Comparison of ENCODE assay signal across 11 mouse cellular contexts in genomic region chr9:61293223-61293985, GRCm38 (mm10).
DNase-seq lines count a peak whose midpoint lies in the region; ATAC-seq and TF ChIP-seq lines count a peak whose summit lies in the region.
"Had no signal": no experiment of that assay in that cellular context is flagged by ENCODE, and none has a peak within 500 bp of the region (broad histone marks: within the 10 kb centered on the region; RNA-seq: fewer than 3 reads in every experiment).

No protein-coding gene starts in this region.

- intact Hi-C loops in left cerebral cortex, postnatal 25 days (cut with DNase I), result no loop called here

- peaks cover 11% of the 10 kb centered on the region; the same call in 1 of the 2 replicates for H3K27me3 ChIP-seq in E14TG2a.4 (ENCODE audit: insufficient read depth, low read length)
- H3K27me3 ChIP-seq in embryonic facial prominence, embryonic 11.5 days (ENCODE audit: control insufficient read depth, insufficient read depth, low read length), result no peaks in the 10 kb centered on the region
- H3K27me3 ChIP-seq in hindbrain, postnatal 0 days (ENCODE audit: insufficient read depth, low read length), result no peaks in the 10 kb centered on the region

- TF ChIP-seq CTCF in E14TG2a.4 (conservative IDR thresholded peaks at IDR 0.05; ENCODE audit: low read length), result no peak
- no peak for TF ChIP-seq CTCF in hindbrain, postnatal 0 days (IDR thresholded peaks at IDR 0.05; ENCODE audit: low read depth)

- no peak overlapping the region for H3K27ac ChIP-seq in embryonic facial prominence, embryonic 11.5 days (replicated peaks; ENCODE audit: low read depth, low read length)
- no peak overlapping the region for H3K27ac ChIP-seq in hindbrain, postnatal 0 days
- H3K27ac ChIP-seq: liver, embryonic 13.5 days had no signal

- H3K4me3 ChIP-seq in E14TG2a.4 (replicated peaks; ENCODE audit: low read length), result peak overlapping the region; percentile 10; the same call in 1 of the 2 replicates
- no peak overlapping the region for H3K4me3 ChIP-seq in embryonic facial prominence, embryonic 11.5 days (ENCODE audit: low read depth, low read length)
- H3K4me3 ChIP-seq in hindbrain, postnatal 0 days (ENCODE audit: low read length), result no peak overlapping the region
- H3K4me3 ChIP-seq: liver, embryonic 13.5 days; megakaryocyte, embryonic 14.5 days had no signal

- peaks cover 11% of the 10 kb centered on the region; the same call in 1 of the 2 replicates for H3K9me3 ChIP-seq in E14TG2a.4 (ENCODE audit: low read length)
- no peaks in the 10 kb centered on the region for H3K9me3 ChIP-seq in embryonic facial prominence, embryonic 11.5 days (replicated peaks; ENCODE audit: control insufficient read depth, low read length)
- H3K9me3 ChIP-seq in hindbrain, postnatal 0 days (ENCODE audit: low read length), result no peaks in the 10 kb centered on the region
- H3K9me3 ChIP-seq: liver, embryonic 13.5 days had no signal

- DNase-seq in WW6 (ENCODE audit: low read depth, low spot score), result peak; percentile 70
- DNase-seq in embryonic facial prominence, embryonic 11.5 days (ENCODE audit: low spot score), result peak; percentile 44
- DNase-seq in hindbrain, postnatal 0 days (ENCODE audit: low spot score), result peak; percentile 51
- DNase-seq in layer of hippocampus, adult 8-10 months (ENCODE audit: low spot score in 2 of 2), result no peak
- DNase-seq in left cerebral cortex, postnatal 25 days (ENCODE audit: low spot score in 2 of 2), result no peak
- DNase-seq in frontal cortex, postnatal 14 days (ENCODE audit: low spot score in 2 of 2), result no peak
- DNase-seq: kidney, postnatal 4 days; liver, embryonic 13.5 days had no signal

- H3K36me3 ChIP-seq in E14TG2a.4 (ENCODE audit: insufficient read depth, low read length), result no peaks in the 10 kb centered on the region
- H3K36me3 ChIP-seq in embryonic facial prominence, embryonic 11.5 days (replicated peaks; ENCODE audit: control insufficient read depth, insufficient read depth, low read depth, low read length), result no peaks in the 10 kb centered on the region
- H3K36me3 ChIP-seq in hindbrain, postnatal 0 days (ENCODE audit: insufficient read depth, low read length), result no peaks in the 10 kb centered on the region
- H3K36me3 ChIP-seq: liver, embryonic 13.5 days had no signal

- no peak overlapping the region for H3K4me2 ChIP-seq in embryonic facial prominence, embryonic 11.5 days (ENCODE audit: low read depth, low read length)
- H3K4me2 ChIP-seq in hindbrain, postnatal 0 days (ENCODE audit: low read depth, low read length), result no peak overlapping the region
- H3K4me2 ChIP-seq: liver, embryonic 13.5 days had no signal

- 24% methylated on average over 11 of the region's 11 CpGs for WGBS in embryonic facial prominence, embryonic 11.5 days
- WGBS in hindbrain, postnatal 0 days, result 23% methylated on average over 11 of the region's 11 CpGs

- ATAC-seq in embryonic facial prominence, embryonic 11.5 days (replicated peaks; ENCODE audit: insufficient number of reproducible peaks, low FRiP score, low TSS enrichment, low read depth), result no peak; the same call in 1 of the 2 replicates
- peak; percentile 53; the same call in 1 of the 2 replicates for ATAC-seq in hindbrain, postnatal 0 days
- ATAC-seq in megakaryocyte-erythroid progenitor cell, adult 5-6 weeks (replicated peaks; ENCODE audit: low FRiP score, low TSS enrichment, poor library complexity, severe bottlenecking), result no peak

- no peak overlapping the region for H3K9ac ChIP-seq in embryonic facial prominence, embryonic 11.5 days (replicated peaks; ENCODE audit: low read length)
- H3K9ac ChIP-seq in hindbrain, postnatal 0 days (replicated peaks; ENCODE audit: low read length), result no peak overlapping the region
- H3K9ac ChIP-seq: liver, embryonic 13.5 days had no signal

- H3K4me1 ChIP-seq in E14TG2a.4 (replicated peaks; ENCODE audit: low read depth, low read length), result peaks cover 92% of the 10 kb centered on the region
- H3K4me1 ChIP-seq in embryonic facial prominence, embryonic 11.5 days (ENCODE audit: control insufficient read depth, insufficient read depth, low read length), result no peaks in the 10 kb centered on the region
- no peaks in the 10 kb centered on the region for H3K4me1 ChIP-seq in hindbrain, postnatal 0 days (ENCODE audit: insufficient read depth, low read length)
- H3K4me1 ChIP-seq: megakaryocyte, embryonic 14.5 days had no signal

Comparison
In these comparisons a context has a peak if more than half of its experiments do, and no peak if none do; other contexts are left out.
1. DNase-seq: peak in WW6 (single experiment), embryonic facial prominence, embryonic 11.5 days (single experiment) and hindbrain, postnatal 0 days (single experiment); none in layer of hippocampus, adult 8-10 months (0 of 2), left cerebral cortex, postnatal 25 days (0 of 2) and frontal cortex, postnatal 14 days (0 of 2).